Mouse (Mus musculus) forebrain, postnatal 0 days (tissue): ENCODE measurements around the gene Cradd. TPM values are rescaled to one million over a fixed set of nuclear protein-coding genes. Genes with fewer than 3 reads are reported as not detected.

Experiments
- ATAC-seq: fragments of 200-750 bp; cut with Nextera tagmentation; 2 replicates; pipeline ENCODE4 v1.8.0; 2017; ENCODE audit warnings: mild to moderate bottlenecking, moderate library complexity
- DNase-seq: peaks from one replicate; pipeline ENCODE4 v3.0.0-alpha.2; 2015
- H3K27ac ChIP-seq: fragments of 300-500 bp; sonication (generic); 2 replicates; pipeline ENCODE4 v1.5.1; 2014; ENCODE audit warnings: low read depth, mild to moderate bottlenecking, antibody characterized with exemption, low read length, moderate library complexity, mixed read lengths
- H3K27me3 ChIP-seq: fragments of 300-500 bp; sonication (generic); 2 replicates; pipeline ENCODE4 v1.6.1; 2014; ENCODE audit warnings: mild to moderate bottlenecking, low read length, mixed read lengths; ENCODE audit not compliant: insufficient read depth
- H3K36me3 ChIP-seq: fragments of 300-500 bp; sonication (generic); 2 replicates; pipeline ENCODE4 v1.6.1; 2014; ENCODE audit warnings: mild to moderate bottlenecking, moderate library complexity; ENCODE audit not compliant: insufficient read depth
- H3K4me1 ChIP-seq: fragments of 300-500 bp; sonication (generic); 2 replicates; pipeline ENCODE4 v1.6.1; 2014; ENCODE audit warnings: antibody characterized with exemption; ENCODE audit not compliant: insufficient read depth
- H3K4me2 ChIP-seq: fragments of 300-500 bp; sonication (generic); 2 replicates; pipeline ENCODE4 v1.6.1; 2014; ENCODE audit warnings: low read depth, mild to moderate bottlenecking, moderate library complexity
- H3K4me3 ChIP-seq: fragments of 300-500 bp; sonication (generic); 2 replicates; pipeline ENCODE4 v1.5.1; 2014; ENCODE audit warnings: low read depth, low read length, mixed read lengths
- H3K9ac ChIP-seq: fragments of 300-500 bp; sonication (generic); 2 replicates; pipeline ENCODE4 v1.6.1; 2014; ENCODE audit warnings: mild to moderate bottlenecking
- H3K9me3 ChIP-seq: fragments of 300-500 bp; sonication (generic); 2 replicates; pipeline ENCODE4 v1.6.1; 2016; ENCODE audit warnings: low read length
- CTCF ChIP-seq: sonication (generic); IDR thresholded peaks from 2 replicates; pipeline ENCODE4 v1.5.1; 2016; ENCODE audit warnings: antibody characterized with exemption, control low read depth, low read depth
- WGBS: fragments of 180-500 bp; shearing (Covaris S2); extraction: QIAGEN DNeasy Blood & Tissue Kit; methylation state at CpG from one replicate; pipeline ENCODE4 v1.1.7; 2014; 5-methylcytosine and 5-hydroxymethylcytosine counted together
- polyA plus RNA-seq: library from polyadenylated mRNA; unstranded; fragments of >200 nt; fragmentation: Nextera tagmentation; extraction: Ambion mirVana; gene quantifications from 2 replicates; pipeline ENCODE4 v1.2.1, GENCODE M21; 2015
- total RNA-seq: library from RNA; depleted of rRNA; stranded (reverse); fragments of >200 nt; gene quantifications from 2 replicates; pipeline ENCODE4 v1.2.3, GENCODE M21; 2014

The Cradd gene
- total and polyA plus RNA-seq, 2 experiments from 2014 or later, result 8.3 to 10.3 TPM

DNA sequence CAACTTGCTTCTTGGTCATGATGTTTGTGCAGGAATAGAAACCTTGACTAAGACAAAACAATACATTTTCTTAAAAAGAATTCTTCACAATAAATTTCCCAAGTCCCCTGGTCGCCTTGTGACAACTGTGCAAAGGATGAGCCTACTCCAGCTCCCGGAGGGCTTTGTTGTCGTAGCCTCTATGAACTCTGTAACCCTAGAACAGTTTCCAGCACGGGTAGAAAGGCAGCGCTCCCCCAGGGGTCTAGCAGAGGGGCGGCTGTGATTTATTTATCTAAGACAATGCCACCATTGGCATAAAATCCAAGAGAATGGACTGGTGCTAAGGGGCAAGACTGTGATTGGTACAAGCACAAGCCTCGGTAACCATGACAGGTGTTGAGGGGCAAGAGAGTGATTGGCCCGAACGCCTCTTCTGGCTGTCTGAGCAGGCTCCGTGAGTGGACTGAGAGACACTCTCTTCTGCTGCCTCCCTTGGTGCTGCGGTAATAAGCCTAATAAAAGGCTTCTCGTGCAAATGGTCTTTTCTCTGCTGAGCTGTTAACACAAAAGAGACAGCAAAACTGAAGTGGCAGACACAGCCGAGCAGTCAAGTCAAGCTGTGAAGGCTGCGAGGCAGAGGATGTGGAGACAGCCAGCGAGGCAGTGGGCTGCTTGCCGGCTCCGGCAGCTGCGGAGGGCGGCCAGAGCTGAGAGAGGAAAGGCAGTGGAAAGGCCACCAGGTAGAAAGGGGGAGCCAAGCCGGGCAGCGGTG is 13.1 kb downstream of the Cradd start:
- Histone ChIP-seq H3K4me2 (peak overlapping the region; percentile 27), H3K9ac (no peak overlapping the region)

GRCm38 (mm10) chr10:95309412-95310322 is 14.3 kb downstream of the Cradd start:
- DNase-seq (no peak), ATAC-seq (no peak)
- no peaks in the 10 kb centered on the region for H3K27me3 ChIP-seq
- H3K4me3 ChIP-seq, result no peak overlapping the region
- H3K4me1 ChIP-seq, result peaks cover 11% of the 10 kb centered on the region
- no peak overlapping the region for H3K27ac ChIP-seq
- no peak overlapping the region for H3K9ac ChIP-seq
- H3K4me2 ChIP-seq, result no peak overlapping the region
- no peak for TF ChIP-seq CTCF
- H3K36me3 ChIP-seq, result no peaks in the 10 kb centered on the region
- WGBS, result 44% methylated on average over 13 of the region's 13 CpGs
- H3K9me3 ChIP-seq, result no peaks in the 10 kb centered on the region

More for the DNA sequence above, 13.1 kb downstream of the Cradd start:
- Histone ChIP-seq H3K27me3 (no peaks in the 10 kb centered on the region), H3K4me3 (no peak overlapping the region), H3K4me1 (peaks cover 11% of the 10 kb centered on the region), H3K9me3 (no peaks in the 10 kb centered on the region), H3K27ac (peak overlapping the region; percentile 24; the same call in 1 of the 2 replicates), H3K36me3 (no peaks in the 10 kb centered on the region)
- DNase-seq, result peak; percentile 64
- ATAC-seq, result peak; percentile 82
- TF ChIP-seq CTCF, result no peak
- 10% methylated on average over 20 of the region's 21 CpGs for WGBS

GRCm38 (mm10) chr10:95308991-95309390 is 14.9 kb downstream of the Cradd start:
- WGBS, result 80% methylated on average over 12 of the region's 12 CpGs
- H3K4me1 ChIP-seq, result peaks cover 11% of the 10 kb centered on the region
- H3K27me3 ChIP-seq, result no peaks in the 10 kb centered on the region
- no peaks in the 10 kb centered on the region for H3K9me3 ChIP-seq
- no peak overlapping the region for H3K9ac ChIP-seq
- DNase-seq (no peak), ATAC-seq (no peak)
- no peaks in the 10 kb centered on the region for H3K36me3 ChIP-seq
- H3K27ac ChIP-seq, result no peak overlapping the region
- no peak overlapping the region for H3K4me3 ChIP-seq
- TF ChIP-seq CTCF, result no peak
- no peak overlapping the region for H3K4me2 ChIP-seq

- H3K9ac ChIP-seq, result no peak overlapping the region
- ATAC-seq (no peak), DNase-seq (no peak)
- no peaks in the 10 kb centered on the region for H3K9me3 ChIP-seq
- WGBS, result 92% methylated on average over 5 of the region's 5 CpGs
- TF ChIP-seq CTCF, result no peak
- no peaks in the 10 kb centered on the region for H3K36me3 ChIP-seq
- H3K4me3 ChIP-seq, result no peak overlapping the region
- peaks cover 11% of the 10 kb centered on the region for H3K4me1 ChIP-seq
- H3K4me2 ChIP-seq, result no peak overlapping the region
- no peaks in the 10 kb centered on the region for H3K27me3 ChIP-seq
- H3K27ac ChIP-seq, result no peak overlapping the region
Observed at GRCm38 (mm10) chr10:95307916-95308315, 16.0 kb downstream of the Cradd start.

DNA sequence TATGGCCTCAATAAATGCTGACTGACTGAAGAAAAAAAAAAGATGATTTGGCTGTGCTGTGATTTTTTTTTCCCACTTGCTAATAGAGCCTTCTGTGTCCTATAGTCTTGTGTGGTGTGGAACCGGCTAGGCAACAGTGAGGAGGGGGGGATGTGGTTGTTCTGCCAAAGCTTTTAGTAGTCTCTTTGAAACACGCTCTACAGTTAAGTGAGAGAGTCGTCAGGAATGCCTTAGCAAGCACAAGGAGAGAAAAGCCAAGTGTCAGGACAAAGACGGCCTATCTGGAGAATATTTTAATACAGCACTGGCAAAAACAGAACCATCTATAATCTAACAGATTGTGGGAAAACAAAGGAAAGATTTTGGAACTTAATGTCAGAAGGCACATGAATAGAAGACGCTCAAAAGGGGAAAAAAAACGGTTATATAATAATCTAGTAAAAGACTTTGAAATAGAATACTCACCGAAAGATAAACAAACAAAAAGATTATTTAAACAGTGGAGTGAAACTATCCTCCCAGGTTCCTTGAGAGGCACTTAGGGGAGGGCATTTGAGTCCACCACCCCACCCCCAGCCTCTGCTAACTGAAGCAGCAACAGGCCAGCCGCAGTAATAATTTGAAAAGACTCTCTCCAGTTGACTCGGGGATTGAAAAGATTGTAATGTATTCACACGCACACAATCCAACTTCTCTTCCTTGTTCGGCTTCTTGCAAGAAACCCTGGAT is 16.9 kb downstream of the Cradd start:
- H3K27ac ChIP-seq, result no peak overlapping the region; the same call in 1 of the 2 replicates
- ATAC-seq, result peak; percentile 33; the same call in 1 of the 2 replicates
- no peak overlapping the region for H3K9ac ChIP-seq
- peaks cover 11% of the 10 kb centered on the region for H3K4me1 ChIP-seq
- WGBS, result 31% methylated on average over 11 of the region's 11 CpGs
- H3K4me3 ChIP-seq, result no peak overlapping the region
- H3K9me3 ChIP-seq, result no peaks in the 10 kb centered on the region
- peak; percentile 20 for DNase-seq
- no peaks in the 10 kb centered on the region for H3K36me3 ChIP-seq
- H3K27me3 ChIP-seq, result no peaks in the 10 kb centered on the region
- no peak for TF ChIP-seq CTCF
- no peak overlapping the region for H3K4me2 ChIP-seq

DNA sequence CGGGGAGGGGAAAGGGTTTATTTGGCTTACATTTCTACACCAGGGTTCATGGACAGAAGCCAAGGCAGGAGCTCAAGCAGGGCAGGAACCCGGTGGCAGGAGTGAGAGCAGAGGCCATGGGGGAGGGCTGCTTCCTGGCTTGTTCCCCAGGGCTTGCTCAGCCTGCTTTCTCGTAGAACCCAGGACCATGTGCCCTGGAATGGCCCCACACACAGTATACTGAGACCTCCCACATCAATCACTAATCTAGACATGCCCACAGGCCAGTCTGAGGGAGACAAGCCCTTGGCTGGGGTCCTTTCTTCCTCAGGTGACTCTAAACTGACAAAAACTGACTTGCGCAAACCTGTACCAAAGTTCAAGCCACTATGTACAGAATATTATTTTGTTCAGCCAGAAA is 19.7 kb downstream of the Cradd start:
- no peak overlapping the region for H3K27ac ChIP-seq
- ATAC-seq (no peak), DNase-seq (no peak)
- no peak for TF ChIP-seq CTCF
- no peaks in the 10 kb centered on the region for H3K27me3 ChIP-seq
- no peak overlapping the region for H3K4me3 ChIP-seq
- H3K4me1 ChIP-seq, result no peaks in the 10 kb centered on the region
- H3K4me2 ChIP-seq, result no peak overlapping the region
- WGBS, result 62% methylated on average over 4 of the region's 4 CpGs
- no peak overlapping the region for H3K9ac ChIP-seq
- H3K9me3 ChIP-seq, result no peaks in the 10 kb centered on the region
- no peaks in the 10 kb centered on the region for H3K36me3 ChIP-seq
